Mouse (Mus musculus) c-Kit-negative CD71-positive TER-119-positive erythroid progenitor cells, embryonic 14.5 days (primary cell): ENCODE results near the gene Mt4.
A peak's percentile ranks its signal among the peaks of the same experiment; 100 is the strongest.
"Not testable (repeated sequence)": the region's sequence is repeated elsewhere in the genome, so short reads cannot be mapped to it uniquely, and the experiment has no call there.

Experiments
- DNase-seq: peaks from one replicate; pipeline ENCODE4 v3.0.0-alpha.2; 2013; ENCODE audit warnings: low read depth, low spot score

Mt4 gene

DNA sequence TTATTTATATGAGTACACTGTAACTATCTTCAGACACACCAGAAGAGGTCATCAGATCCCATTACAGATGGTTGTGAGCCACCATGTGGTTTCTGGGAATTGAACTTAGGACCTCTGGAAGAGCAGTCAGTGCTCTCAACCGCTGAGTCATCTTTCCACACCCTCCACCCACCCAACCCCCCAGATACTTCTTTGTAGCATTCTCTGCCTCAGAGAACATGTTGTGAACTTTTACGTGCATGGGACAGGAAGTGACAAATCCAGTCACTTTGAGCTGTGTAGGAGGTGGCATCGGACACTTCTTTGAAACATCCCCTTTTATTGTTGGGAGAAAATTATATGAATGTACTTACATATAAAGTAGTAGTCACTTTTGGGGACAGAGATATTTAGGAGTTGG is 2.4 kb upstream of the Mt4 start:
- not testable (repeated sequence) for DNase-seq

DNA sequence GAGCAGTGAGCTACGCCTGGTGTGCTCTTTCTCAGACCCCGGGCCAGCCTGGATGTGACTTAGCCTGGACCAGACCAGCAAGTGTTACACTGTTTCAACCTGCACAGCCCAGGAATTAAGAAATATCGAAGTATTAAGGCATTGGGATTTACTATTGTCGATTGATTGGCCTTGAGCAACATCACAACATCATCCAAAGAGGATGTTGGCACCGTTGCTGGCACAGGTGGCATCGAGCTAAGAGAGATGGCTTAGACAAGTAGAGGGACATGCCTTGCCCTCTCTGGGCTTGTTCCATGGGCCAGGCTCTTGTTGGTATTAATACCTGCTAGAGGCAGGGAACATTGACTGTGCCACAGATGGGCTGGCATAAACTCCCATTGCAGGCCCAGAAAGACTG is 1.4 kb upstream of the Mt4 start:
- DNase-seq = no peak

DNA sequence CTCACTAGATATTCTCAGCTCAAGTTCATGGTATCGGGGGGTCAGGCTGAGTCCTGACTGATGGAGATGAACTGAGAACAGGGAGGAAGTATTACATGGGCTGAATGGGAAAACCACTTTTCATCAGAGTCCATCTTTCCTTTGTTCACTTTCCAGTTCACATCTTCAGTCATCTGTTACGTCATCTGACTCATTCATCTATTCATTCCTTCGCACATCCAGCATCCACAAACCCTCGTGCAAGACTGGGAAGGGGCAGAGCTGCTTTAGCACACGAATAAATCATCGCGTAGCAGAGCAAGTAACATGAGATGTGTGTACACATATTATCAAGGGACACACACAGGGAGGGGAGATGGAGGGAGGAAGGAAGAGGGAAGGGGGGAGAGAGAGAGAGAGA is 805 bp upstream of the Mt4 start:
- no peak for DNase-seq

DNA sequence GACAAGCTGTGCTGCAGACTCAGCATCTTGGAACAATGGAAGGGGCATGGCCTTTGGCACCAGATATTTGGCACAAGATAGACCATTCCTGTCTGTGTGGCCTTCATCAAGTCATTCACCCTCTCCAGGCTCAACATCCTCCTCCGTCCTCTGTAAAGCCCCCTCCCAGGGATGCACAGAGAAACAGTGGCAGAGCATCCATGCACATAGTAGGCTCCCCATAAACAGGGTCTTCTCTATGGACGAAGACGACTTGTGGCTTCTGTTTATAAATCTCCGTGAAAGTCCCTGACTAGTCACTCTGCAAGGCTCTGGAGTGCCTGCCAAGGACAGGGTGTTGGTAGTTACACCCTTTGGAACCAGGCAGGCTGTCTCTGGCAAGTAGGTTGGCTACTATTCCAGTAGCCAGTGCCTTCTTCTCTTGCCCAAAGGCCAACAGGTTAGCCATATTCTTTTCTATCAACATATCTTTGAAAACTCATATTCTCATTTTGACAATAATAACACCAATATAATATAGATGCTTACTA is 3.3 kb downstream of the Mt4 start:
- no peak for DNase-seq

DNA sequence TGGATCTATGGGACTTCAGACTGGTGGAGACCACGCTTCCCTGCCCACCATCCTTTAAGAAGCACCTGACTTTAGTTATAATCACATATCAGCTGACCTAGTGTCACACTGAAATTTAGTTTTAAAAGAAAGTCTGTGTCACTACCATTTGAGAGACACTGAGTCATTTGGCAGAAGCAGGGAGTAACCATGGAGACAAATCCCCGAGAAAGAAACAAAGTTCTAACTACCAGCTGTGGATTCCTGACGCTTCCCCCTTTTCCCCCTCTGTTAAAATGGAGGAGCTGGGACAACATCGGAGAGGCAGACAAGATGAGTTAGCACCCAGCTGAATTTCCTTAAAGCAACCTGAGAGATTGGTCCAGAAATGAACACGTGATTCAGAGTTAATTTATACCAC is 11.2 kb downstream of the Mt4 start:
- no peak for DNase-seq

DNA sequence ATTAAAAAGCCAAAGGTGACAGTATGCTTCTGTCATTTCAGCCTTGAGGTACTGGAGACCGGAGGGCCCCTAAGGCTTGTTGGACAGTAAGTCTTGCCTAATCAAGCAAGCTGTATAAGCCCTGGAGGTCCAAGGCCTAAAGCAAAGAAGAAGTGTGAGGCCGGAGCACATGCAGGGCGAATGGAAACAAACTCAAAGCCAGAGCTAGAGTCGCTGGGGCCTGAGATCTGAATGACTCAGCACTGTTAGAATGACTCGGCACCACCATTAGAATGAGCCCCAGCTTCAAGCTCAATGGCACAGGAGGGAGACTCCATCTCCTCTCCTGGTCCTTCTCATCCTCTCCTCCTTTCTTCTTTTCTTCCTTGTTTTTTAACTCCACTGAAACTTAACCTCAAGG is 13.9 kb downstream of the Mt4 start:
- peak; percentile 84 for DNase-seq

DNA sequence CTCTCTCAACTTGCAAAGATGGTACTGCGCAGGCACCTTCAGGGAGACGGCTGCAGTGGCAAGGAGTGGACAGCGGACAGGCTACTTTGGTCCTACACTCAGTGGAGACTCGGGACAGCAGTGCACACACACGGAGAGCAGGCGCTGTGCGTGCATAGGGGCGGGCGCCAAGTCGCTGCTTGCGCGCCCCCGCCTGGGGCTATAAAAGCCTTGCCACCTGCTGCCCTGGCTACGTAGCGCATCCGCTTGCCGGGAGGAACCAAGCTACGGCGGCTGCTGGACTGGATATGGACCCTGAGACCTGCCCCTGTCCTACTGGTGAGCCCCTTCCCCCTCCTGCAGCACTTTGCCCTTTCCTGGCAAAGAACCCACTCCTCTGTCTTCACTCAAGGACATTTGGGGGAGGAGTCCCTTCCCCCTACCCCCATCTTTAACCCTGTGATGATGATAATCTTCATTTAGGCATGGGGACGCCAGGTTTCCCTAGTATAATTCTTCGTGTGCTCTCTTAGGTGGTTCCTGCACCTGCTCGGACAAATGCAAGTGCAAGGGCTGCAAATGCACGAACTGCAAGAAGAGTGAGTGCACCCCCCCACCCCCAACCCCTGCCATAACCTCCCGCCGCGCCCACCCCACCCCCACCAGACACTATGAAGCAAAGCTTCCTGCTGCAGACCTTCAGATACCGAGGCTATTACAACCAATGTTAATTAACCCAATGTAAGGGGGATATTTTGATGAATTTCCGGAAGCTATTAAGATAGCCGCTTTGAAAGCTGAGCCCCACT is 15.7 kb downstream of the Mt4 start, which contains the start of gene Mt3:
Gene Mt3, plus strand, starts transcription at position 95 of the 788 bp plus-strand sequence.
- DNase-seq = no peak

DNA sequence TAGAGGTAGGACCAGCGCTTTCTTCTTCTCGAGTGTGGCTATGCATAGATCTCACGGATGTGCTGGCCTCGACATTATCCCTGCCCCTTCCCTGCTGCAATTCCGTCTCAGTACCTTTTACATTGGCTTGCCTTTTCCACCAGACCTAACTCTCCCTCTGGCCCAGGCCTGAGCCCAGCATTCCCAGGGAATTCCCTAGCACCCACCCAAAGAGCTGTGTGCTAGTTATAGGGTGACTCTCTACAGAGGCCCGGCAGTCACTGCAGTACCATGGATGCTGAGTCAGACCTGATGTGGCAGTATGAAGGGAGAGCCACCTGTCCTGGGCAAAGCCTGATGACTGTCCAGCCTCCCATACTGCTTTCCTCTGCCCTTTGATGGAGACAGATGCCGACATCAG is 16.5 kb downstream of the Mt4 start:
- no peak for DNase-seq

DNA sequence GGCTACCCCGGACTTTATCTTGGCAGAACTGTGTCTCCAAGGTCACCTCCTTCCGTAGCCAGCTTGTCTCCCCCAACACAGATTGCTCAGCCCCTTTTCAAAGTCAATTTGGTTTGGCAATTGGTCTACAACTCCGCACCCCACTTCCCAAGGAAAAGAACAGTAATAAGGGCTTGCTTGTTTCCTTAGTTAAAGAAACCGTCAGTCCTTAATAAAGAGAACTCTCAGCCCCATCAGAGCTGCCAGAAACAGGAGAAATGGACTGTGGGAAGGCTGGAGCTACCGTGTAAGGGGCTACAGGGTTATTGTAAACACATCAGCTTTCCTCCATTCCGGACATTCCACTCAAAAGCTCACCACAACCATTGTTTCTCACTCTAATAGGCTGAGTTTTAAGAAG is 17.5 kb downstream of the Mt4 start:
- DNase-seq = no peak

DNA sequence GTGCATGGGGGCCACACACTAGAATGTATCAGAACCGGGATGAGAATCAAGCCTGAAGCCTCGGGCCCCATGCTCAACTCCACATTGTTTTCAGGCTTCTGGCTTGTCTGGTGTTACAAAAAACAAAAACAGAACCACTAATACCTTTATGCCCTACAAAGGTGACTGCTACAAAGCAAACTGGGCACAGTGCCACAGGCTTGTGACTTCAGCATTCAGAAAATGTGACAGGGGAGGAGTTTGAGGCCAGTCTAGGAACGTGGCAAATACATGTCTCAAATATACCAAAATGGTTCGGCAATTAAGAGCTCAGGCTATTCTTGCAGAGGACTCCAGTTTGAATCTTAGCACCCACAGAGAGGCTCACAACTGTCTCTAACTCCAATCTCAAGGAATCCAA is 19.1 kb downstream of the Mt4 start:
- DNase-seq = no peak

DNA sequence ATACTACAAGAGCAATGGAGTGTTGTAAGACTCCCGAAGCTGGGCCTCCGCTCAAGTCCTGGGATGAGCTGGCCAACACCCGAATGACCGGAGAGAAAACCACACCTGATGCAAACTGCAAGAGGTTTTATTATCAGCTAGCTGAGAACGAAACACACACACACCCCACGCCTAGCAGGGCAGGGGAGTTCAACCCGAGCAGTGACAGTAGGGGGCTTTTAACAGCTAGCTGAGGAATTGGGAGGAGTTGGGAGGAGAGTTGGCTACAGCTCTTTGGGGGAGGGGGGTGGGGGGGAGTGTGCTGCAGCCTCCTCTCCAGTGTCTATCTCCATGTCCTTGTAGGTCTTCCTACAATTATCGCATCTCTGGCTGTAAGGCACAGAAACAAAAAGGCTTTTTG is 28.8 kb downstream of the Mt4 start:
- DNase-seq = not testable (repeated sequence)

DNA sequence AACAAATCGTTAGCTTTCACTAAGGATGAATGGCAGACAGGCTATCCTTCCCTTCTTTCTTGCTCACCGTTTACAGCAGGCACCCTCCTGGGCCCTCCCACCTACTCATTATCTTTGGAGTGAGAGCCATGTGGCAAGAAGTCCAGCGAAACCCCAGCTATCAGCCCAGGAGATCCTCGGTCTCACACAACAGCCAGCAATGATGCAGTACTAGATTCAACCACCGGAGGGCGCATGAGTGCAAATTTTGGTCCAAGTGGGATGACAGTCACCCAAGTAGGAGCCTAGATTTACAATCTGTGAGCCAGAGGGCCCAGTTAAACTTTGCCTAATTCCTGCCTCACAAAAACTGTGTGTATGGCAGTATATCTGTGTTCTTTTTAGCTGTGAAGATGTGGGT is 30.2 kb downstream of the Mt4 start:
- peak; percentile 90 for DNase-seq

DNA sequence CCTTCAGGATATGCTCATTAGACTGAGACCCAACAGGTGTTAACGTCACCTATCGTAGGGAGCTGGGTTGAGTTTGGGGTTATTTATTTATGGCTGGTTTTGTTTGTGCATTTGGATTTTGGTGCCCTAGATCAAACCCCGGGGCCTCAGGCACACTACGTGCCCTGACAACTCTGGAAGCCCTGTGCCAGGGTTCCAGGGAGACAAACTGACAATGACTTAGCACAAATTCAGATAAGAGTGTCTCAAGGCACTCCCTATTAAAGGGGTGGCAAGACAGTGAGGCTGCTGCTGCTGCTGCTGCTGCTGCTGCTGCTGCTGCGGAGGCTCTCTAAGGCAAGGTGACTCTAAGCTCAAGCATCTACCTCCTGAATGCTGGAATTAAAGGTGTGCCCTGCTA is 32.5 kb downstream of the Mt4 start:
- DNase-seq = peak; percentile 69

DNA sequence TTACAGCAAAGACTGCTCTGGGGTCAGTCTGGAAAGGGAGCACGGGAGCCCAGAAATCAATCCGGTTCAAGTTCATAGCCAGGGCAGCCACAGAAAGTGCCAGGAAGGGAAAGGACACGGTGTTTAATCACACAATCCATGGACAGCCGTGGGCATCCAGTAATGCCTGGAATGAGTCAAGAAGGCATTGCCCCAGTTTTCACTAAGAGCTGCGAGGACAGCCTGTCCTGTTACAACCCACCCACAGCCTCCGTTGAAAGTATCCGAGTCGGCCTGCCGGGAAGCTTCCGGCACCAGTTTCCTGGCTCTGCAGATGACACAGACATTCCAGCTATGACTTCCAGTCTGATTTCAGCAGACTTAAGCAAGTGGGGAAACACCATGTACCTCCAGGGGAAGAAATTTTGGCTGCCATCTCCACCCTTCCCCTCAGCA is 34.3 kb downstream of the Mt4 start:
- no peak for DNase-seq

DNA sequence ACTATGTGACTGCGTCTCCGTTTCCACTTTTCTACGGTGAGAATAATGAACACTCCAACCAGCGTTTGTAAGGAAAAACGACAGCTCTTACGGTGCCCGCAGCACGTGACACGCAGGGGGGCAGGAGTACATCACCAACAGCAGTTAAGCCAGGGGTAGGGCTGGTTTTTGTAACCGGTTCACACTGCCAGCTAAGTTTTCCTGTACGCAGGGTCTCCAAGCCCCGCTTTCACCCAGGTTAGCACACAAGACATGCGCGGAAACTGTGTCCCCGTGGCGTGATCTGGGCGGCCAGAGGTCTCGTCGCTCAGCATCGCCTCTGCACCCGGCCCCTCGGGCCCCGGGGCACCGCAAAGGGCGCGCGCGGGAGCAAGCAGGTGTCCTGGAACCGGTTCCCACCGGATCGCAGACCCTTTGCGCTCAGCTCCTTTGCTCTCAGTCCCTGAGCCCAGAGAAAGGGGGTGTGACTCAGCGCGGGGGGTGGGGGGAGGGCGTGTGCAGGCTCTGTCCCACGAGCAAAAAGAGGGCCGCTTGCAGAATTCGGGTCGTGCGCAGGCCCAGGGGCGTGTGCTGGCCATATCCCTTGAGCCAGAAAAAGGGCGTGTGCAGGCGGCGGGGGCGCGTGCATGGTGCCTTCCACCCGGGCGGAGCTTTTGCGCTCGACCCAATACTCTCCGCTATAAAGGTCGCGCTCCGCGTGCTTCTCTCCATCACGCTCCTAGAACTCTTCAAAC is 35.2 kb downstream of the Mt4 start, which contains the start of gene Mt2:
Gene Mt2, plus strand, starts transcription at position 590 of the 734 bp plus-strand sequence.
- DNase-seq = peak; percentile 92

DNA sequence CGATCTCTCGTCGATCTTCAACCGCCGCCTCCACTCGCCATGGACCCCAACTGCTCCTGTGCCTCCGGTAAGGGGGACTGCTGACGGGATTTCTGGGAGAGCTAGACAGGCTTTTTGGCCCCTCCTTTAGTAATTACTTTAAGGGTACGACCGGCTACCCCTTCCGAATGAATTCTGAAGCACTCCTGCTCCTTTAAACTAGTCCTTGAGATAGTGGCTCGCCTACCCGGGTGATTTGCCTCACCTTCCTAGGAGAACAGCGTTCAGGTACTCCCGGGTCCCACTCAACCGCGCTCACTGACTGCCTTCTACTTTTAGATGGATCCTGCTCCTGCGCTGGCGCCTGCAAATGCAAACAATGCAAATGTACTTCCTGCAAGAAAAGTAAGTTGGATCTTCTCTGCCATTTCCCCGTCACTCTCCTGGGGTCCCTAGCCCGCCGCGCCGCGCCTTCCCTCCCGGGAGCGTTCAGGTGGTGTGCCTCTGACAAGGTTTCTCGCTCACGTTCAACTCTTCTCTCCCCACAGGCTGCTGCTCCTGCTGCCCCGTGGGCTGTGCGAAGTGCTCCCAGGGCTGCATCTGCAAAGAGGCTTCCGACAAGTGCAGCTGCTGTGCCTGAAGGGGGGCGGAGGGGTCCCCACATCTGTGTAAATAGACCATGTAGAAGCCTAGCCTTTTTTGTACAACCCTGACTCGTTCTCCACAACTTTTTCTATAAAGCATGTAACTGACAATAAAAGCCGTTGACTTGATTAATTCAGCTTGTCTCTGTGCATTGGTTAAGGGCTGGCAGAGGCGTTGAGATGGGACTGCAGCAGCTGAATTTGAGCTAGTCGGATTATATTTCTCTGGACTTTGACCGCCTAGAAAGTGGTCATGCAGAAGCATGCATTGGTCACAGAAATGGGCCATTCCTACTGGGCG is 36.1 kb downstream of the Mt4 start:
- DNase-seq = no peak

DNA sequence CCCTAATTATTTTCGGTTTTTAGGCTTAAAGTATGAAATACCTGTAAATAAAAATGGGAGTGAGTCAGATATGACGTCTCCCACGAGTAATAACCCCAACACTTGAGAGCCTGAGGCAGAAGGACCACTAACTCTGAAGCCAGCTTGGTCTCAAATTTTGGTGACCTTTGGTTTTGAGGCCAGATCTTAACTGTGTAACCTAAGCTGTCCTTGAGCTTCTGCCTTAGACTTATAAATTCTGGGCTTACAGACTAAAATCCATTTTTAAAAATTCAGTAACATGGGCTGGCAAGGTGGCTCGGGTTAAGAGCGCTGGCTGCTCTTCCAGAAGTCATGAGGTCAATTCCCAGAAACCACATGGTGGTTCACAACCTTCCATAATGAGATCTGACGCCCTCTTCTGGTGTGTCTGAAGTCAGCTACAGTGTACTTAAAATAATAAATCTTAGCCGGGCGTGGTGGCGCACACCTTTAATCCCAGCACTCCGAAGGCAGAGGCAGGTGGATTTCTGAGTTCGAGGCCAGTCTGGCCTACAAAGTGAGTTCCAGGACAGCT is 36.9 kb downstream of the Mt4 start:
- no peak for DNase-seq

DNA sequence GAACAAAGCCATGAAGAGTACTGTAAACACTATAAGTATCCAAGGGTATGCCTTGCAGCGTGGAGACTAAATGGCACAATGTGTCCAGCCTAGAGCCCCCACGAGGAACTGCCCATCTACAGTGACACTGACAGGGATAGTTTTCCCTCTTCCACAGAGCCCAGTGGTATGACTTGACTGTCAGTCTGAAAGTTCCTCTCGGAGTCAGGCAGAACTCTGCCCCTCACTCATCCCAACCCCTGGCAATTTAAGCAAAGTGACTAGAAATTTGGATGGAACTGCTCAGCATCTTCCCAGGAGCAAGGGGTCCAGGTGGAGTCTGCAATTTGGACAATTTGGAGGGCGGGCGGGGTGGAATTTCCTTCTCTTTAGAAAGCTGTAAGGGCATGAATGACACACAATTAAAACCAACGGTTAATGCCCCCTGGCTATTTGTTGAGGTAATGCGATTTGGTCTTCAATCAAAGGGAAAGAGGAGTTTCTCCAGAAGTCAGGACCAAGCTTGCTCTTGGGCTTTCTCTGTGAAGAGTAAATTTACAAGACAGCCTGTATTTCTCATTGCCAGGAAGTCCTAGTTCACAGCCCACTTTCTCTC is 37.7 kb downstream of the Mt4 start:
- no peak for DNase-seq

DNA sequence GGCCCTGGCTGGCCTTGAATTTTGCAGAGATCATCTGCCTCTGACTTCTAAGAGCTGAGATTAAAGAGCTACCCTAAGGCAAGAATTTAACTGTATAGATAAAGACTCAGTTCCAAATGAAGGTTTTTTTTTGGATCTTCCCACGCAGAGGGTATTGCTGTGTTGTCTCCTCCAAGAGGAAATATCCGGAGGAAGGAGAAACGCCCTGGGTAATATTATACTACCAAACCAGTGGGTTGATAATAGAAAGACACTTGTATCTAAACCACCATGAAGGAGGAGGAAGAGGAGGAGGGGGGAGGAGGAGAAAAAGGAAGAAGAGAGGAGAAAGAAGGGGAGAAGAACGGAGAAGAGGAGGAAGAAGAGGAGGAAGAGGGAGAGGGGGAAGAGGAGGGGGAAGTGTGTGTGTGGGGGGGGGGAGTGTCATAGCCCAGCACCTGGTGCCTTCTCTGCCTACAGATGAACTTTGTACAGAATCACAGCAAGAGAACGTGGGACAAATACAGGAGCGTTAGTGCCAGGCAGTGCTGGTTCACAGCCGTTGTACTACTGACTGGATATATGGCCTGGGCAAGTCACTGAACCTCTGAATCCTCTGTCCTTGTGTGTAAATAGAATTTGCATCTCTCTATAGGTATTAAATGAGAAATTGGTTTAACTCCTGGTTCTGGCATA is 40.9 kb downstream of the Mt4 start:
- no peak for DNase-seq
